Mouse (Mus musculus): ENCODE measurements at regions not wholly inside any gene's neighbourhood (a gene's known extent, or its start where the extent isn't known, plus 50 kb on each side); places are given as distances from the start of the nearest gene placed in this dataset.

DNA sequence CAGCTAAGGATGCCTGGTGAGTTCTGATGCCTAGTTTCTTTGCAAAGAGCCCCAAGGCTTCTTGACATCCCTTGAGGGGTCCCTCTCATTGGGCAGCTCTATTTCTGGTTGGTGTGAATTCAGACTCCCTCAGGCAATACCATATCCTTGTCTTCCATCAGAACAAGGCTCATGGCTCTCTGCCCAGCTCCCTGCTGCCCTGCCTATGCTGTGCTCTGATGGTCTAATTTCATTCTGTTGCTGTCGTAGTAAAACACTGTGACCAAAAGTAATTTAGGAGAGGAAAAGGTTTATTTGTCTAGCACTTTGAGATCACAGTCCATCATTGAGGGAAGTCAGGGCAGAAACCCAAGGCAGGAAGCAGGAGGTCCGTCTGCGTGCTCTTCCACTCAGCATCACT lies 75.1 kb downstream of the Pdgfa start:
- Histone ChIP-seq H3K9ac (replicated peaks; ENCODE audit: low read depth, low read length) (no peak overlapping the region), H3K36me3 (ENCODE audit: control insufficient read depth, insufficient read depth, low read length) (no peaks in the 10 kb centered on the region), H3K4me1 (ENCODE audit: control insufficient read depth, insufficient read depth, low read length) (no peaks in the 10 kb centered on the region), H3K9me3 (ENCODE audit: control insufficient read depth, low read depth, low read length) (peaks cover 2% of the 10 kb centered on the region; the same call in 1 of the 2 replicates), H3K4me3 (ENCODE audit: low read depth, low read length) (no peak overlapping the region), H3K27me3 (ENCODE audit: control insufficient read depth, insufficient read depth, low read length) (no peaks in the 10 kb centered on the region), H3K27ac (ENCODE audit: low read length) (no peak overlapping the region), H3K4me2 (replicated peaks; ENCODE audit: low read depth, low read length) (no peak overlapping the region)
- no peak for ATAC-seq (ENCODE audit: insufficient number of reproducible peaks, insufficient read depth, low FRiP score, low read depth)
- WGBS: 57% methylated on average over 3 of the region's 3 CpGs

Measured in stomach, embryonic 14.5 days (tissue).